Mouse (Mus musculus): ENCODE data around the gene Pla2g5.

GRCm38 (mm10) chr4:138794344-138794743, 68.9 kb downstream of the Pla2g5 start:
- no peak for TF ChIP-seq POLR2A (IDR thresholded peaks at IDR 0.05; ENCODE audit: low read depth, low read length)
- no peak for TF ChIP-seq CTCF (IDR thresholded peaks at IDR 0.05; ENCODE audit: extremely low read depth, insufficient read depth, insufficient read length, insufficient replicate concordance)
